Mouse (Mus musculus) liver, postnatal 0 days (tissue): ENCODE data around the gene Ctla4.

Experiments used
- CTCF ChIP-seq: sonication (generic); IDR thresholded peaks from 2 replicates; pipeline ENCODE4 v1.5.1; 2016; ENCODE audit warnings: antibody characterized with exemption, low read depth
- EP300 ChIP-seq: IDR thresholded peaks from 2 replicates; pipeline ENCODE4 v1.6.1; 2016; ENCODE audit warnings: antibody characterized with exemption, low read depth, mild to moderate bottlenecking

GRCm38 (mm10) chr1:60952958-60953357 is 66.2 kb downstream of the Ctla4 start:
- TF ChIP-seq EP300 (no peak), CTCF (no peak)
